Mouse (Mus musculus): ENCODE measurements around the gene Mecom.
A peak's percentile ranks its signal among the peaks of the same experiment; 100 is the strongest.
"Not testable (repeated sequence)": the region's sequence is repeated elsewhere in the genome, so short reads cannot be mapped to it uniquely, and the experiment has no call there.

The Mecom gene

GRCm38 (mm10) chr3:30547908-30548307, at the start of gene Mecom:
Mecom (minus strand) TSS chr3:30548008.
- no peak for DNase-seq (ENCODE audit: low spot score in 2 of 2)

- DNase-seq (ENCODE audit: low spot score in 2 of 2) = no peak
Observed at GRCm38 (mm10) chr3:30597271-30597670, 49.5 kb upstream of the Mecom start.

GRCm38 (mm10) chr3:30595111-30595832, 47.5 kb upstream of the Mecom start:
- no peak for DNase-seq (ENCODE audit: low spot score in 2 of 2)

GRCm38 (mm10) chr3:30593719-30594485, 46.1 kb upstream of the Mecom start:
- no peak for DNase-seq (ENCODE audit: low spot score in 2 of 2)

- DNase-seq (ENCODE audit: low spot score in 2 of 2) = peak in 1 of 2 experiments; percentile 12
Observed at GRCm38 (mm10) chr3:30592418-30592853, 44.6 kb upstream of the Mecom start.

- no peak for DNase-seq (ENCODE audit: low spot score in 2 of 2)
Observed at GRCm38 (mm10) chr3:30588865-30589264, 41.1 kb upstream of the Mecom start.

GRCm38 (mm10) chr3:30573549-30573948, 25.7 kb upstream of the Mecom start:
- no peak for DNase-seq (ENCODE audit: low spot score in 2 of 2)

- DNase-seq (ENCODE audit: low spot score in 2 of 2) = not testable (repeated sequence)
Observed at GRCm38 (mm10) chr3:30566333-30566732, 18.5 kb upstream of the Mecom start.

- DNase-seq (ENCODE audit: low spot score in 2 of 2) = no peak
Observed at GRCm38 (mm10) chr3:30560677-30561314, 13.0 kb upstream of the Mecom start.

- DNase-seq (ENCODE audit: low spot score in 2 of 2) = no peak
Observed at GRCm38 (mm10) chr3:30553741-30554140, 5.9 kb upstream of the Mecom start.

GRCm38 (mm10) chr3:30550218-30550617, 2.4 kb upstream of the Mecom start:
- DNase-seq (ENCODE audit: low spot score in 2 of 2) = no peak

- DNase-seq (ENCODE audit: low spot score in 2 of 2) = no peak
Observed at GRCm38 (mm10) chr3:30548928-30549327, 1.1 kb upstream of the Mecom start.

GRCm38 (mm10) chr3:30546831-30547369, 908 bp downstream of the Mecom start:
- no peak for DNase-seq (ENCODE audit: low spot score in 2 of 2)

GRCm38 (mm10) chr3:30546366-30546765, 1.4 kb downstream of the Mecom start:
- no peak for DNase-seq (ENCODE audit: low spot score in 2 of 2)

- no peak for DNase-seq (ENCODE audit: low spot score in 2 of 2)
Observed at GRCm38 (mm10) chr3:30545246-30545645, 2.6 kb downstream of the Mecom start.

- DNase-seq (ENCODE audit: low spot score in 2 of 2) = no peak
Observed at GRCm38 (mm10) chr3:30544305-30544704, 3.5 kb downstream of the Mecom start.

- DNase-seq (ENCODE audit: low spot score in 2 of 2) = no peak
Observed at GRCm38 (mm10) chr3:30535821-30536220, 12.0 kb downstream of the Mecom start.

GRCm38 (mm10) chr3:30520751-30521150, 27.1 kb downstream of the Mecom start:
- not testable (repeated sequence) for DNase-seq (ENCODE audit: low spot score in 2 of 2)

- no peak for DNase-seq (ENCODE audit: low spot score in 2 of 2)
Observed at GRCm38 (mm10) chr3:30519425-30519824, 28.4 kb downstream of the Mecom start.

GRCm38 (mm10) chr3:30515795-30516170, 32.0 kb downstream of the Mecom start:
- DNase-seq (ENCODE audit: low spot score in 2 of 2) = no peak

- no peak for DNase-seq (ENCODE audit: low spot score in 2 of 2)
Observed at GRCm38 (mm10) chr3:30514901-30515794, 32.7 kb downstream of the Mecom start.
